Mouse (Mus musculus): ENCODE measurements at regions not wholly inside any gene's neighbourhood (a gene's known extent, or its start where the extent isn't known, plus 50 kb on each side); places are given as distances from the start of the nearest gene placed in this dataset.

DNA sequence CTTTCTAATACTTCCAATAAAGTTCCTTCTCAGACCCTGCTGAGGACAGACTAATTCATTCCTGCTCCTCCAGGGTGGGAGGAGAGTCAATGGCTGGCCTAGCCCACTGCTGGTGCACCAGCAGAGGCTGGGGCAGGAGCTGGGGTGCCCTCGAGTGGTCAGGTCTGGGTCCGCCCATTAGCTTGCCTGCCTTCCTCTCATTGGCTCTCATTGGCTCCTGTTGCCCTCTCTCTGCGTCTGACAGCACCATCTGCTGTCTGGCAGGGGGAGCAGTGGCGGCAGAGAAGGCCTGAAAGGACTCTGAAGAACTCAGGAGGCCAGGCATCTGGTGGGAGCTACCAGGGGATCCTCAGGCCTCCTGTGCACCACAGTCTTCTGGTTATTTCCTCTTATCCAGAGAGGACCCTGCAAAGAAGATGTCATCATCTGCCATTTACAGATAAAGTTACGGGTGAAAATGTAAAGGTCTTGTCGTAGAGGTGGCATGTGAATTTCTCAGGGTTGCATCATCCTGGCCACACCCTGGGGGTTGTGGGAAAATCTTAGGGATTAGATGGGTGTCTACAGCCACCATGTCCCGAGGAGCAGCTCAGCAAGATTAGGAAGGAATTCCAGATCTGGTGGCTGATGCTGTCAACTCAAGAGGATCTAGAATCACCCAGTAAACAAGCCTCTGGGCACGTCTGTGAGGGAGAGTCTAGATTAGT is 66.6 kb upstream of the Gli2 start:
- H3K4me1 ChIP-seq (ENCODE audit: control insufficient read depth in 2 of 2, insufficient read depth in 2 of 2, low read length in 2 of 2, poor library complexity in 1 of 2) = peaks cover 0 to 4% of the 10 kb centered on the region in 2 experiments; a peak in 3 of 4 replicates
- no peak for DNase-seq (ENCODE audit: low read depth, low spot score)
- no peak overlapping the region for H3K4me3 ChIP-seq (ENCODE audit: insufficient read depth in 1 of 2, low read depth in 1 of 2, low read length in 2 of 2, poor library complexity in 1 of 2, severe bottlenecking in 1 of 2)
- H3K9me3 ChIP-seq (ENCODE audit: control insufficient read depth, insufficient read depth, low read depth, low read length) = no peaks in the 10 kb centered on the region
- no peaks in the 10 kb centered on the region for H3K36me3 ChIP-seq (ENCODE audit: control insufficient read depth, insufficient read depth, low read length, poor library complexity, severe bottlenecking)
- no peak overlapping the region for H3K9ac ChIP-seq (ENCODE audit: insufficient read depth, low read depth, low read length, poor library complexity, severe bottlenecking)
- in situ Hi-C loops (cut with MboI; ENCODE audit: low sequenced_read_pairs in 2 of 2, unreplicated experiment in 2 of 2) = no loop called here
- H3K27ac ChIP-seq (ENCODE audit: insufficient read depth, low read depth, low read length, poor library complexity, severe bottlenecking) = no peak overlapping the region
- TF ChIP-seq ZC3H11A (IDR thresholded peaks at IDR 0.05; ENCODE audit: borderline replicate concordance, low read depth, low read length) (no peak), CHD2 (IDR thresholded peaks at IDR 0.05; ENCODE audit: low read depth, low read length) (no peak), HCFC1 (IDR thresholded peaks at IDR 0.05; ENCODE audit: borderline replicate concordance, insufficient read depth, low read length) (no peak), ZNF384 (IDR thresholded peaks at IDR 0.05; ENCODE audit: low read depth, low read length) (no peak), MAFK (IDR thresholded peaks at IDR 0.05; ENCODE audit: insufficient read depth, low read depth, low read length) (no peak)

DNA sequence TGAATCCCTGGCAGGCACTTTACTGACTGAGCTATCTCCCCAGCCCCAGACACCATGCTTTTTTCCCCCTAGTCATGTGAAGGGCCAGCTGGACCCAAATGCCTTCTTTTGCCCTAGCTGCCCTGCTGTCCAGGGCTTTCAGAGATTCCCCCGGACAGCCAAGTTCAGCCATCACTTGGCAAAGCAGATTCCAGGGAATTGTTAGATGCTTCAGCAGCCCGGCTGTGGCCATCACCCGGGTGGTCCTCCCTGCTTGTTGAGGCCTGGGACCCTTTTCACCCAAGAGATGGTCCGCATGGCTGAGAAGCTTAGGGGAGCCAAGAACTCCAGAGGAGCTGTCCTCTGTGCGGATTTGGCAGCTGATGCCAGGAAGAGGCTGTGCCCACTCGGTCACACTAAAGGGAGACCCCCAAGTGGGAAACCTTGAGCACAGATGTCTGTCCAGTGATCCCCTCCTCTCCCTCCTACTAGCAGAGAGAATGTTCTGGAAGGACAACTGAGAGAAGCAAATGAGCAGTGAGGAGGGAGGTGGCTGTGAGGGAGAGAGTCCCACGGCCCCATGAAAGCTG is 61.8 kb upstream of the Gli2 start:
- Histone ChIP-seq H3K4me1 (ENCODE audit: control insufficient read depth in 2 of 2, insufficient read depth in 2 of 2, low read length in 2 of 2, poor library complexity in 1 of 2) (peaks cover 0 to 2% of the 10 kb centered on the region in 2 experiments; a peak in 1 of 4 replicates), H3K4me3 (ENCODE audit: insufficient read depth in 1 of 2, low read depth in 1 of 2, low read length in 2 of 2, poor library complexity in 1 of 2, severe bottlenecking in 1 of 2) (no peak overlapping the region), H3K9me3 (ENCODE audit: control insufficient read depth, insufficient read depth, low read depth, low read length) (no peaks in the 10 kb centered on the region), H3K27ac (ENCODE audit: insufficient read depth, low read depth, low read length, poor library complexity, severe bottlenecking) (no peak overlapping the region), H3K9ac (ENCODE audit: insufficient read depth, low read depth, low read length, poor library complexity, severe bottlenecking) (no peak overlapping the region), H3K36me3 (ENCODE audit: control insufficient read depth, insufficient read depth, low read length, poor library complexity, severe bottlenecking) (no peaks in the 10 kb centered on the region)
- TF ChIP-seq ZNF384 (IDR thresholded peaks at IDR 0.05; ENCODE audit: low read depth, low read length) (no peak), CHD2 (IDR thresholded peaks at IDR 0.05; ENCODE audit: low read depth, low read length) (no peak), HCFC1 (IDR thresholded peaks at IDR 0.05; ENCODE audit: borderline replicate concordance, insufficient read depth, low read length) (no peak), ZC3H11A (IDR thresholded peaks at IDR 0.05; ENCODE audit: borderline replicate concordance, low read depth, low read length) (no peak), MAFK (IDR thresholded peaks at IDR 0.05; ENCODE audit: insufficient read depth, low read depth, low read length) (no peak)
- in situ Hi-C loops (cut with MboI; ENCODE audit: low sequenced_read_pairs in 2 of 2, unreplicated experiment in 2 of 2) = no loop called here
- no peak for DNase-seq (ENCODE audit: low read depth, low spot score)

DNA sequence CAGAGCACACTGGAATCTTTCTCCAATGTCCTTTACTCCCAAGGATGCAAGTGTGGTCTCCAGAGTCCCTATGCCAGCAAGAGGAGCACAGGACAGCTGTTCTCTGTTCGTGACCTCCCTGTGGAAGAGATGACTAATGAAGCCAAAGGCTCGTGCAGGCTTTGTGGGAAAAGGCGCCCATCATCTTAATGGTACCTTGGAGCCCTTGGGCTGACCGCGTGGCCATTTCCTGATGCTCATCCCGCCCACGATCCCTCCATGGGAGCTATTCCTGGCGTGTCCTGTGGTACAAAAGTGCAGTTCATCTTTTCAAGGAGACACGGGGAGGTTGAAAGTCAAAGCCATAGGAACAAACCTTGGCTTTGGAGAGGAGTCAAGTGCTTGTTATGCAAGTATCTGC is 55.2 kb upstream of the Gli2 start:
- H3K9ac ChIP-seq (ENCODE audit: insufficient read depth, low read depth, low read length, poor library complexity, severe bottlenecking) = no peak overlapping the region

DNA sequence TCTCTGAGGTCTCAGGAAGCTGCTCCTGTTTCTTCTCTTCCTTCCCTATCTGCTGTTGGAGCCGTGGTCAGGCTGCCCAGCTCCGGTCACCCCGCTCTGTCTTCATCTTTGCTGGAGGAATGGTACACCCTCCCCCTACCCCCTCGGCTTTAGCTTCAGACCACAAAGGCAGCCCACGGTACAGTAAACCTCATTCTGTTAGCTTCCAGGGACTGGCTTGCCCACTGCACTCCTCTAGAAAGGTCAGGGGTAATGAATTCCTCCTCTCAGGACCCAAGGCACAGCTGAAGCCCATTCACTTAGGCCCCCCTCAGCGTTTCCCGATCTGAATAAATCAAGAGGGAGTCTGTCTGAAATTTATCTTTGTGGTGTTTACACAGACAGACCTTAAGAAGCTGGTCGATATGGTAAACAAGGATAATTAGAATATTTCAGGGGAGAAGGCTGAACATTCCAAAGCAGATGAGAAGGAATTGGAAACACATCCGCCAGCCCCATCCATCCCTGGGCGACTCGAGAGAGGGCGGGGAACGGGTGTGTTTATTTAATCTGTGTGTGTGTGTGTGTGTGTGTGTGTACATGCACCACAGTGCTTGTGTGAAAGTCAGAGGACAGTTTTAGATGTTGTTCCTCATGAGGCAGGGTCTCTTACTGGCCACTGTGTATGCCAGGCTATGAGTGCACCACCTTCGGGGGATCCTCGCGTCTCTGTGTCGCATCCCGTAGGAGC is 53.0 kb upstream of the Gli2 start:
- in situ Hi-C loops (cut with MboI; ENCODE audit: low sequenced_read_pairs in 2 of 2, unreplicated experiment in 2 of 2) = no loop called here

More for the DNA sequence above, 55.2 kb upstream of the Gli2 start:
- Histone ChIP-seq H3K4me3 (ENCODE audit: insufficient read depth in 1 of 2, low read depth in 1 of 2, low read length in 2 of 2, poor library complexity in 1 of 2, severe bottlenecking in 1 of 2) (no peak overlapping the region), H3K4me1 (ENCODE audit: control insufficient read depth in 2 of 2, insufficient read depth in 2 of 2, low read length in 2 of 2, poor library complexity in 1 of 2) (no peaks in the 10 kb centered on the region), H3K36me3 (ENCODE audit: control insufficient read depth, insufficient read depth, low read length, poor library complexity, severe bottlenecking) (no peaks in the 10 kb centered on the region), H3K27ac (ENCODE audit: insufficient read depth, low read depth, low read length, poor library complexity, severe bottlenecking) (no peak overlapping the region), H3K9me3 (ENCODE audit: control insufficient read depth, insufficient read depth, low read depth, low read length) (no peaks in the 10 kb centered on the region)
- in situ Hi-C loops (cut with MboI; ENCODE audit: low sequenced_read_pairs in 2 of 2, unreplicated experiment in 2 of 2) = no loop called here
- no peak for DNase-seq (ENCODE audit: low read depth, low spot score)
- TF ChIP-seq ZNF384 (IDR thresholded peaks at IDR 0.05; ENCODE audit: low read depth, low read length) = no peak
- TF ChIP-seq CHD2 (IDR thresholded peaks at IDR 0.05; ENCODE audit: low read depth, low read length) = no peak
- no peak for TF ChIP-seq HCFC1 (IDR thresholded peaks at IDR 0.05; ENCODE audit: borderline replicate concordance, insufficient read depth, low read length)
- TF ChIP-seq MAFK (IDR thresholded peaks at IDR 0.05; ENCODE audit: insufficient read depth, low read depth, low read length) = no peak
- no peak for TF ChIP-seq ZC3H11A (IDR thresholded peaks at IDR 0.05; ENCODE audit: borderline replicate concordance, low read depth, low read length)

More for the DNA sequence above, 53.0 kb upstream of the Gli2 start:
- no peak for DNase-seq (ENCODE audit: low read depth, low spot score)
- Histone ChIP-seq H3K9ac (ENCODE audit: insufficient read depth, low read depth, low read length, poor library complexity, severe bottlenecking) (no peak overlapping the region), H3K4me1 (ENCODE audit: control insufficient read depth in 2 of 2, insufficient read depth in 2 of 2, low read length in 2 of 2, poor library complexity in 1 of 2) (no peaks in the 10 kb centered on the region), H3K36me3 (ENCODE audit: control insufficient read depth, insufficient read depth, low read length, poor library complexity, severe bottlenecking) (no peaks in the 10 kb centered on the region), H3K27ac (ENCODE audit: insufficient read depth, low read depth, low read length, poor library complexity, severe bottlenecking) (no peak overlapping the region), H3K9me3 (ENCODE audit: control insufficient read depth, insufficient read depth, low read depth, low read length) (no peaks in the 10 kb centered on the region), H3K4me3 (ENCODE audit: insufficient read depth in 1 of 2, low read depth in 1 of 2, low read length in 2 of 2, poor library complexity in 1 of 2, severe bottlenecking in 1 of 2) (no peak overlapping the region)
- no peak for TF ChIP-seq MAFK (IDR thresholded peaks at IDR 0.05; ENCODE audit: insufficient read depth, low read depth, low read length)
- TF ChIP-seq HCFC1 (IDR thresholded peaks at IDR 0.05; ENCODE audit: borderline replicate concordance, insufficient read depth, low read length) = no peak
- TF ChIP-seq ZC3H11A (IDR thresholded peaks at IDR 0.05; ENCODE audit: borderline replicate concordance, low read depth, low read length) = no peak
- TF ChIP-seq CHD2 (IDR thresholded peaks at IDR 0.05; ENCODE audit: low read depth, low read length) = no peak
- TF ChIP-seq ZNF384 (IDR thresholded peaks at IDR 0.05; ENCODE audit: low read depth, low read length) = no peak
